Mouse (Mus musculus): Measurements from ENCODE around the gene Gm28308. TPM values are rescaled to one million over a fixed set of nuclear protein-coding genes. Genes with fewer than 3 reads are reported as not detected.
A peak's percentile ranks its signal among the peaks of the same experiment; 100 is the strongest.

Gm28308 gene
- polyA plus RNA-seq, 1 experiment from 2014 or later, result not detected

DNA sequence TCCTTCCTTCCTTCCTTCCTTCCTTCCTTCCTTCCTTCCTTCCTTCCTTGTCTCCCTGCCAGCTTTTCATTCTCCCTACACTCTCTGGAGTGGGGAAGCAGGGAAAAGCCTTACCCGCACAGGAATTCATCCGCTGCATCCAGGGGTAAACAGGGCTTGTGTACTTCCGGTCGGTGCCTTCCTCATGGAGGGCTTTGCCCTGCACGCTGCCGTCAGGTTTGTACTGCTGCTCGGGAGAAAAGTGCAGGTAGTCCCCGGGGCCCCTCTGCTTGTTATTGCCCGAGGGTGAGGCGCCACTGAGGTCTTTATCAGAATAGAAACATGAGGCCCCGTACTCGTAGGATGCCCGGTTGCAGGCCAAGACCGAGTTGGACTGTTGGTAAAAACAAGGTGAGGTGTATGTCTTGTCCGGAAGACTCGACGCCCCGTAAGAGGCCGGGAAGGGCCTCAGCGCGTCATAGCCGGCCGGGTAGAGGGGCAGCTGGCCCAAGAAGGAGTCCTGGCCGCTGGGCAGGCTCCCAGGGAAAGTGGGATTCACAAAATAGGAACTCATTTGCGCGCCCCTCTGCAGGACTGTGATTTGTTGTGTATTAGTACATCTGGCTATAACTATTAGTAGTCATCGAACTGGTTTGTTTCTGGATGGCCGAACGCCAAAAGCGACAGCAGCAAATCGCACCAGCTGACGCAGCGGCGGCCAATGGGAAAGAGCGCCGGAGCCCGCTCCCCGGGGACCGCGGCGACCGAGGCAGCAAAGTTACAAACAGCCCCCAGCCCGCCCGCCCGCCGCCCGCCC lies 4.9 kb downstream of the Gm28308 start, which contains the start of gene Hoxa6:
Gene Hoxa6, minus strand, starts transcription at position 651 of the 796 bp plus-strand sequence.
- H3K27me3 ChIP-seq (ENCODE audit: insufficient read depth, low read length), result 0 out of 2 replicates have a peak, but pooled peaks cover 4% of the 10 kb centered on the region
- H3K4me1 ChIP-seq (ENCODE audit: insufficient read depth, low read length), result peaks cover 60% of the 10 kb centered on the region
- H3K27ac ChIP-seq (ENCODE audit: low read length), result peak within 1 kb of the TSS; percentile 84
- H3K36me3 ChIP-seq (ENCODE audit: insufficient read depth, low read length), result peaks cover 8% of the 10 kb centered on the region; the same call in 1 of the 2 replicates
- H3K4me2 ChIP-seq (replicated peaks; ENCODE audit: low read depth, low read length), result peak within 1 kb of the TSS; percentile 81
- ATAC-seq (ENCODE audit: low FRiP score, low TSS enrichment), result no peak; the same call in 1 of the 2 replicates
- WGBS, result 2% methylated on average over 46 of the region's 47 CpGs
- H3K4me3 ChIP-seq (ENCODE audit: low read length), result peak within 1 kb of the TSS; percentile 80
- peak within 1 kb of the TSS; percentile 75 for H3K9ac ChIP-seq (replicated peaks; ENCODE audit: low read length)
- H3K9me3 ChIP-seq (ENCODE audit: low read length), result no peaks in the 10 kb centered on the region

DNA sequence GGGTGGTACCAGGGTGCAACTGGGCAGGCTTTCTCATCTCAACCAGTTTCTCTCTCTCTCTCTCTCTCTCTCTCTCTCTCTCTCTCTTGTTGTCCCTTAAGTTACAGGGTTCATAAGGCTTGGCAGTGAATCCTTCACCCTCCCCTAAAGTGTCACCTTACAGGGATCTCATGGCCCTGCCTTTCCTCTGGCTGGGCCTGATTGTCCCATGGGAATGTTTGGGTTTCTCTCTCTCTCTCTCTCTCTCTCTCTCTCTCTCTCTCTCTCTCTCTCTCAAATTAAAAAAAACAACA lies 5.5 kb downstream of the Gm28308 start:
- Histone ChIP-seq H3K9me3 (ENCODE audit: low read length) (no peaks in the 10 kb centered on the region), H3K4me2 (replicated peaks; ENCODE audit: low read depth, low read length) (peak overlapping the region; percentile 81), H3K4me1 (ENCODE audit: insufficient read depth, low read length) (peaks cover 64% of the 10 kb centered on the region), H3K9ac (replicated peaks; ENCODE audit: low read length) (peak overlapping the region; percentile 62), H3K27ac (ENCODE audit: low read length) (peak overlapping the region; percentile 56), H3K27me3 (ENCODE audit: insufficient read depth, low read length) (0 out of 2 replicates have a peak, but pooled peaks cover 4% of the 10 kb centered on the region), H3K36me3 (ENCODE audit: insufficient read depth, low read length) (peaks cover 8% of the 10 kb centered on the region; the same call in 1 of the 2 replicates), H3K4me3 (ENCODE audit: low read length) (peak overlapping the region; percentile 55)
- ATAC-seq (ENCODE audit: low FRiP score, low TSS enrichment), result no peak

DNA sequence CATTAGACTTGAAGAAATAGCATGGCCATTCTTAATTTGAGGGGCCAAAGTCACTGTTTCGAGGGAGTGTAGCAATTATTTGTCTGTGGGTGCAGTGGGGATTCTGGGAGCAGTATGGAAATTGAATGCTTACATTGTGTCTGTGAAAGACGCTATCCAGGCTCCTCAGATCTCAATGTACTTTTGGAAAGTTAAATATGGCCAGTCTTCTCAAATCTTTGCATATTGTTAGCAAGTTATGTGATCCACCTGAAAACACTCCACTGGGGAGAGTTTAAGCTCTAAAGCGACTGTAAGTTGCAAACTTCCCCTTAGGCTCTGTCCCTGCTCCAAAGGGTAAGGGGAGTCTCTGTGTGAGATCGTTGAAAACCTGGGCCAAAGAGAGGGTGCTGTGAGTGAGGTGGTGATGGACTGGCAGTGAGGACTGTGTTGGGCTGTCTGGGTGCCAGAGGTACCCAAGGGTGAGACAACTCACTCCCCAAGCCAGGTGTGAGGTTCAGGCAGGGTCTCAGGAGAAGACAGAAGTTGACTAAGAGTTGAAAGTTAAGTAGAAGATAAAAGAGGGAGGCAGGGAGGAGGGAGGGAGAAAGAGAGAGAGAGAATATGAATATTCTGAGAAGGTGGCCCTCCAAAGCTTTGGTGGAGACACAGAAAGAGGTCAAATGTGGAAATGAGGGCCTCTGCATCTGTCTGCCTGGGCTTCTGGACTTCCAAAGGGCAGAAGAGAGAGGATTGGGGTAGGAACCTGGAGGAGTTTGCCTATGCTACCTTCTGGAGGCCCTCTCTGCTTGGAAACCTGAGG lies 6.1 kb downstream of the Gm28308 start:
- Histone ChIP-seq H3K4me1 (ENCODE audit: insufficient read depth, low read length) (peaks cover 69% of the 10 kb centered on the region), H3K27ac (ENCODE audit: low read length) (peak overlapping the region; percentile 56), H3K9me3 (ENCODE audit: low read length) (no peaks in the 10 kb centered on the region), H3K27me3 (ENCODE audit: insufficient read depth, low read length) (0 out of 2 replicates have a peak, but pooled peaks cover 4% of the 10 kb centered on the region), H3K4me2 (replicated peaks; ENCODE audit: low read depth, low read length) (peak overlapping the region; percentile 81), H3K36me3 (ENCODE audit: insufficient read depth, low read length) (peaks cover 8% of the 10 kb centered on the region; the same call in 1 of the 2 replicates), H3K4me3 (ENCODE audit: low read length) (peak overlapping the region; percentile 55), H3K9ac (replicated peaks; ENCODE audit: low read length) (peak overlapping the region; percentile 62)
- 18% methylated on average over 4 of the region's 4 CpGs for whole genome bisulfite sequencing
- no peak for ATAC-seq (ENCODE audit: low FRiP score, low TSS enrichment)

DNA sequence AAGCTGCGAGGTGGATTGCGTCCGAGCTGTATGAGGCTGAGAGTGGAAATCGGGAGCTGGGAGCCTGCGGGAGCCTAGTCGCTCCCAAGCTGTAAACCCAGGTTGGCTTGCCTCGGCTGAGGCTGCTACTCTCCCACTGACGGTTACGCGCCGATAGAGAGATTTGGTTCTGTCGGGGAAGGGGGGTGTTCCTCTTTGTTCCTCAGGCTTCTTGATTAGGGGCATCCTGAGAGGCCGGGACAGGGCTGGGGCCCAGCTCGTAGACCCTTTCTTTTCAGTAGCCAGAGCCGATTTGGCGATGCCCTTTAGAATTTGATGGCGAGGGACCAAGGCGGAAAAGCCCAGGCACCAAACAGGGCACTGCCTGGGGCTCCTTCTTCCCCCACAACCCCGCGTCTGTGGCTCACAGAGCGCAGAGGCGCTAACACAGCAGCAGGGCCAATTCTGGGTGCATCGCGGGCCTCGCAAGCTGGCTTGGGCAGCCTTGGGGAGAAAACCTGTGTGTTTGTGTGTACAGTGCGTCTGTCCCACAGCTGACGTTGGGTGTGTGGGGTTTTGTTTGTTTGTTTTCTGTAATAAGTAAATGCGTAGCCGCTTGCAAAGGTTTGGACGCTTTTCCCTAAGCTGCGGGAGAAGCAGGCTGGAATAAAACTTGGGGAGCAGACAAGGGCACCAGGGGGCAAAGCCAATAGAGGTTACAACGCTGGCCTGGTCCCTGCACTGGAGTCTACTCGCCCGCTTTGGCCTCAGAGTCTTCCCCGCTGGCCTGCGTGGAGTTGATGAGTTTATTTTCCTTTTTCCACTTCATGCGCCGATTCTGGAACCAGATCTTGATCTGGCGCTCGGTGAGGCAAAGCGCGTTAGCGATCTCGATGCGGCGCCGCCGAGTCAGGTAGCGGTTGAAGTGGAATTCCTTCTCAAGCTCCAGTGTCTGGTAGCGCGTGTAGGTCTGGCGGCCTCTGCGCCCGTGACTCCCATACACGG lies 7.2 kb downstream of the Gm28308 start:
- Histone ChIP-seq H3K9me3 (ENCODE audit: low read length) (no peaks in the 10 kb centered on the region), H3K9ac (replicated peaks; ENCODE audit: low read length) (peak overlapping the region; percentile 62), H3K27ac (ENCODE audit: low read length) (peak overlapping the region; percentile 43), H3K27me3 (ENCODE audit: insufficient read depth, low read length) (0 out of 2 replicates have a peak, but pooled peaks cover 6% of the 10 kb centered on the region), H3K4me3 (ENCODE audit: low read length) (peak overlapping the region; percentile 55), H3K36me3 (ENCODE audit: insufficient read depth, low read length) (peaks cover 17% of the 10 kb centered on the region; the same call in 1 of the 2 replicates), H3K4me1 (ENCODE audit: insufficient read depth, low read length) (peaks cover 77% of the 10 kb centered on the region), H3K4me2 (replicated peaks; ENCODE audit: low read depth, low read length) (peak overlapping the region; percentile 81)
- WGBS, result 14% methylated on average over 55 of the region's 55 CpGs
- ATAC-seq (ENCODE audit: low FRiP score, low TSS enrichment), result no peak

DNA sequence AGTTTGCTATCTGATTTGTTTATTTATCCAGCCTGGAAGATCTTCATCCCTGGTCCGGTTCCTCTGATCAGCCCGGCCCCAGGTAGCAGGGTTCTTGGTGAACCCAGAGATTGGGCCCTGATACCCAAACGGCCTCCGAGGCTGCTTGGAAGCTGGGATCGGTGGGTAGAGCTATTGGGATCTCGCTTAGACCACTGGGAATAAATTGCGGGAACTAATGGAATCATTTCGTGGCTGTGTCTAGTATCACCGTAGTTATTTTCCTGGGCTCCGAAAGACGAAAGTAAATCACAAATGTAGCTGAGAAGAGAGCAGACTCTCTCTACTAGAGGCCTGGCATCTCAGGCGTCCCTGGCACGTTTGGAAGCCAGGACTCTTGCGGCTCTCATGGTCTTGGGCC lies 7.9 kb downstream of the Gm28308 start:
- ATAC-seq (ENCODE audit: low FRiP score, low TSS enrichment), result no peak
- peak overlapping the region; percentile 55 for H3K4me3 ChIP-seq (ENCODE audit: low read length)
- no peaks in the 10 kb centered on the region for H3K9me3 ChIP-seq (ENCODE audit: low read length)
- peaks cover 18% of the 10 kb centered on the region; the same call in 1 of the 2 replicates for H3K36me3 ChIP-seq (ENCODE audit: insufficient read depth, low read length)
- peak overlapping the region; percentile 43 for H3K27ac ChIP-seq (ENCODE audit: low read length)
- 14% methylated on average over 14 of the region's 14 CpGs for WGBS
- 0 out of 2 replicates have a peak, but pooled peaks cover 5% of the 10 kb centered on the region for H3K27me3 ChIP-seq (ENCODE audit: insufficient read depth, low read length)
- peaks cover 82% of the 10 kb centered on the region for H3K4me1 ChIP-seq (ENCODE audit: insufficient read depth, low read length)
- peak overlapping the region; percentile 62 for H3K9ac ChIP-seq (replicated peaks; ENCODE audit: low read length)
- H3K4me2 ChIP-seq (replicated peaks; ENCODE audit: low read depth, low read length), result peak overlapping the region; percentile 81

DNA sequence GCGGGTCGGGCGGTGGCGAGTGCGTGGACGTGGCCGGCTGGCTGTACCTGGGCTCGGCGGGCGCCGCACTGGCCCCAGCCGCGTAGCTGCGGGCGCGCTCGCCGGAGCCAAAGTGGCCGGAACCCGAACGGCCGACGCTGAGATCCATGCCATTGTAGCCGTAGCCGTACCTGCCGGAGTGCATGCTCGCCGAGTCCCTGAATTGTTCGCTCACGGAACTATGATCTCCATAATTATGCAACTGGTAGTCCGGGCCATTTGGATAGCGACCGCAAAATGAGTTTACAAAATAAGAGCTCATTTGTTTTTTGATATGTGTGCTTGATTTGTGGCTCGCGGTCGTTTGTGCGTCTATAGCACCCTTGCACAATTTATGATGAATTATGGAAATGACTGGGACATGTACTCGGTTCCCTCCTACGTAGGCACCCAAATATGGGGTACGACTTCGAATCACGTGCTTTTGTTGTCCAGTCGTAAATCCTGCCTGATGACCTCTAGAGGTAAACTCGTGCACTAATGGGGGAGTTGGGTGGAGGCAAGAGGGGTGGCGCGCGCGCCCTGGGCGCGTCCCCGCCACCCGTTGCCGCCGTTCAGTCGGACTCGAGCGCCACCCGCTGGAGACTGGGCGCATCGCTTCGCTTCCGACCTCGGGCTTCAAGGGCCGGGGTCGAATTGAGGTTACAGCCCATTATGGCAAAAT lies 8.9 kb downstream of the Gm28308 start, which contains the start of gene Hoxa5:
Gene Hoxa5, minus strand, starts transcription at position 538 of the 703 bp plus-strand sequence.
- Histone ChIP-seq H3K27me3 (ENCODE audit: insufficient read depth, low read length) (0 out of 2 replicates have a peak, but pooled peaks cover 5% of the 10 kb centered on the region), H3K4me2 (replicated peaks; ENCODE audit: low read depth, low read length) (peak within 1 kb of the TSS; percentile 81)

DNA sequence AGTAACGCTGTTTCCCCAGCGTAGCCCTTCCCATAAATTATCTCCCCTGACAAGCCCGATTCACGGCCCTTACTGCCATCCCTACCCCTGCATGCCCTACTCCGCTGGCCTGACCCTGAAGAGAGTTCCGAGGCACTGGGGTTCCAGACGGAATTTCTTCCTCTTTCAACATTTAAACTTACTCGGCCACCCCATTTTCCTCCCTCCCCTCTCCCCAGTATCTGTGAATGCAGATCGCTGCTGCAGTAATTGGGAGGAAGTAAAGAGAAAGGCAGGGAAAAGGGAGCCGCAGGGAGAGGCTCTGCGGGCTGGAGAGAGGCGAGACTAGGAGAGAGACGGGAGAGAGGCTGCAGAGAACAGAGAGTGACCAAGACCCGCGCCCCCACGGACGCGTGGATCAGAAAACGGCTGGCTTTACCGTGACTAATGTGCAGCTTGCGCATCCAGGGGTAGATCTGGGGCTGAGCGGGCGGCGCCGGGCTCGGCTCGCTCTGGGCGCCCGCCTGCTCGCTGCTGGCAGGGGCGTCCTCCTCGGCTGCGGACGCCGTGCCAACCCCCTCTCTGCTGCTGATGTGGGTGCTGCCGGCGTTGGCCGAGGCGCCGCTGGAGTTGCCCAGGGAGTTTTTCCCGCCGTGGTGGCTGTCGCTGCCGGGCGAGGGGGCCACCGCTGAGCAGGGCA lies 9.6 kb downstream of the Gm28308 start:
- peak overlapping the region; percentile 78 for H3K9ac ChIP-seq (replicated peaks; ENCODE audit: low read length)
- H3K27ac ChIP-seq (ENCODE audit: low read length), result peak overlapping the region; percentile 78
- WGBS, result 2% methylated on average over 33 of the region's 46 CpGs
- peaks cover 18% of the 10 kb centered on the region; the same call in 1 of the 2 replicates for H3K36me3 ChIP-seq (ENCODE audit: insufficient read depth, low read length)
- H3K9me3 ChIP-seq (ENCODE audit: low read length), result no peaks in the 10 kb centered on the region
- H3K27me3 ChIP-seq (ENCODE audit: insufficient read depth, low read length), result 0 out of 2 replicates have a peak, but pooled peaks cover 5% of the 10 kb centered on the region
- H3K4me3 ChIP-seq (ENCODE audit: low read length), result peak overlapping the region; percentile 55
- H3K4me2 ChIP-seq (replicated peaks; ENCODE audit: low read depth, low read length), result peak overlapping the region; percentile 81
- H3K4me1 ChIP-seq (ENCODE audit: insufficient read depth, low read length), result peaks cover 85% of the 10 kb centered on the region
- ATAC-seq (ENCODE audit: low FRiP score, low TSS enrichment), result no peak

More for the DNA sequence above, 8.9 kb downstream of the Gm28308 start, which contains the start of gene Hoxa5:
- H3K9me3 ChIP-seq (ENCODE audit: low read length), result no peaks in the 10 kb centered on the region
- H3K9ac ChIP-seq (replicated peaks; ENCODE audit: low read length), result peak within 1 kb of the TSS; percentile 78
- peak; percentile 70 for ATAC-seq (ENCODE audit: low FRiP score, low TSS enrichment)
- peaks cover 18% of the 10 kb centered on the region; the same call in 1 of the 2 replicates for H3K36me3 ChIP-seq (ENCODE audit: insufficient read depth, low read length)
- peak within 1 kb of the TSS; percentile 78 for H3K27ac ChIP-seq (ENCODE audit: low read length)
- H3K4me1 ChIP-seq (ENCODE audit: insufficient read depth, low read length), result peaks cover 81% of the 10 kb centered on the region
- under 1% methylated on average over 62 of the region's 65 CpGs for WGBS
- H3K4me3 ChIP-seq (ENCODE audit: low read length), result peak within 1 kb of the TSS; percentile 55

DNA sequence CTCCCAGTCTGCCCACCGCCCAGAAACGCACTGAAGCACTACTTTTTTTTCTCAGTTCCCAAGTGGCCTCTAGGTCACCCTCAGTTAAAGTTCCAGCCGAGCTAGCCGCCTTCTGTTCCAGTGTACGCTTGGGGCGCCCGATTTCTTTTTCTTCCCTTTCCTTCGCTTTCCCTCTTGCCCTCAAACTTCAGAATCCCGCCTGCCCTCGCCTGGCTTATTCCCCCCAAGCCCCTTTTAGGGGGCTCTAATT lies 10.1 kb downstream of the Gm28308 start:
- H3K9ac ChIP-seq (replicated peaks; ENCODE audit: low read length), result peak overlapping the region; percentile 78
- ATAC-seq (ENCODE audit: low FRiP score, low TSS enrichment), result no peak
- H3K4me3 ChIP-seq (ENCODE audit: low read length), result peak overlapping the region; percentile 55
- 0 out of 2 replicates have a peak, but pooled peaks cover 5% of the 10 kb centered on the region for H3K27me3 ChIP-seq (ENCODE audit: insufficient read depth, low read length)
- peak overlapping the region; percentile 78 for H3K27ac ChIP-seq (ENCODE audit: low read length)
- 6% methylated on average over 10 of the region's 10 CpGs for WGBS
- no peaks in the 10 kb centered on the region for H3K9me3 ChIP-seq (ENCODE audit: low read length)
- peak overlapping the region; percentile 81 for H3K4me2 ChIP-seq (replicated peaks; ENCODE audit: low read depth, low read length)
- peaks cover 18% of the 10 kb centered on the region; the same call in 1 of the 2 replicates for H3K36me3 ChIP-seq (ENCODE audit: insufficient read depth, low read length)
- H3K4me1 ChIP-seq (ENCODE audit: insufficient read depth, low read length), result peaks cover 85% of the 10 kb centered on the region
